Mouse (Mus musculus) small intestine, adult 2 months (tissue): ENCODE data around the gene Hspbp1.

ENCODE experiments used
- CTCF ChIP-seq: fragments of 200-500 bp; IDR thresholded peaks from 2 replicates; pipeline ENCODE4 v1.5.1; 2012; ENCODE audit warnings: low read depth, mild to moderate bottlenecking, control low read depth, inconsistent platforms, low read length, moderate library complexity, mixed read lengths; ENCODE audit not compliant: insufficient replicate concordance, insufficient read length; ENCODE audit errors: extremely low read depth
- POLR2A ChIP-seq: fragments of 200-500 bp; IDR thresholded peaks from 2 replicates; pipeline ENCODE4 v1.6.1; 2012; ENCODE audit warnings: low read depth, mild to moderate bottlenecking, control low read depth, inconsistent platforms, low read length, moderate library complexity

GRCm38 (mm10) chr7:4666871-4667270 is 18.0 kb downstream of the Hspbp1 start:
- TF ChIP-seq CTCF (no peak), POLR2A (no peak)
